Mouse (Mus musculus): Measurements from ENCODE around the gene Cdc73. TPM values are rescaled to one million over a fixed set of nuclear protein-coding genes. Genes with fewer than 3 reads are reported as not detected.
"Not testable (repeated sequence)": the region's sequence is repeated elsewhere in the genome, so short reads cannot be mapped to it uniquely, and the experiment has no call there.

Cdc73 gene
- total RNA-seq, 2 experiments from 2014 or later, result 77.4 to 77.8 TPM

- no peak for DNase-seq (ENCODE audit: low spot score in 2 of 2)
These were observed 21.6 kb downstream of the Cdc73 start for GRCm38 (mm10) chr1:143681108-143681507.

DNA sequence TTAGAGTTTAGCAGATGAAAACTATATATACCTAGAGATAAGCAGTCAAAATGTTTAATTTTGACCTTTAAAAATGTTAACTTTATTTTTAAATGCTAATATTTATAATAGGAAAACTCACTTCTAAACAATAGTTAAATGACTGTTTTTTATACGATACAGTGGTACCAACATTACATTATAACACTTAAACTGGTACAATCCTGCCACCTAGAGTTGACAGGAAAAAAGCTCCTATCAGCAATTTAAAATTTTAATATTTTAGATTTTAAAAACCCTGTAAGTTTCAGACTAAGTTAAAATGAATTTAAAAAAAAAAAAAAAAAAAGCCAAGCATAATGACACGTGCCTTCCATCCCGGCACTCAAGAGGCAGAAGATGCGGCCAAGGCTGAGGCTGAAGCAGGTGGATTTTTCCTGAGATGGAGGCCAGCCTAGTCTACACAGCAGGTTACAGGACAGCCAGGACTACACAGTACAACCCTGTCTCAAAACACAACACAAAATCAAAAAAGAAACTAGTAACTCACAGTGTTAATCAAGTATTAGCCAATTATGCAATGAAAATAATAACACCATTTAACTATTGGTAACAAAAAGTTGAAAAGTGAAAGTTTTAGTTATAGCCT lies 26.8 kb downstream of the Cdc73 start:
- no peak for DNase-seq (ENCODE audit: low spot score in 2 of 2)

- not testable (repeated sequence) for DNase-seq (ENCODE audit: low spot score in 2 of 2)
These were observed 37.9 kb downstream of the Cdc73 start for GRCm38 (mm10) chr1:143664786-143665185.

- no peak for DNase-seq (ENCODE audit: low spot score in 2 of 2)
These were observed 39.5 kb downstream of the Cdc73 start for GRCm38 (mm10) chr1:143663197-143663596.

- no peak for DNase-seq (ENCODE audit: low spot score in 2 of 2)
These were observed 49.0 kb downstream of the Cdc73 start for GRCm38 (mm10) chr1:143653646-143654045.

- no peak for DNase-seq (ENCODE audit: low spot score in 2 of 2)
These were observed 52.4 kb downstream of the Cdc73 start for GRCm38 (mm10) chr1:143650317-143650716.

- DNase-seq (ENCODE audit: low spot score in 2 of 2), result no peak
These were observed 56.5 kb downstream of the Cdc73 start for GRCm38 (mm10) chr1:143646219-143646618.

- DNase-seq (ENCODE audit: low spot score in 2 of 2), result peak in 1 of 2 experiments; percentile 18
These were observed 57.3 kb downstream of the Cdc73 start for GRCm38 (mm10) chr1:143645386-143645785.

- peak in 1 of 2 experiments; percentile 51 for DNase-seq (ENCODE audit: low spot score in 2 of 2)
These were observed 58.5 kb downstream of the Cdc73 start for GRCm38 (mm10) chr1:143644221-143644620.

DNA sequence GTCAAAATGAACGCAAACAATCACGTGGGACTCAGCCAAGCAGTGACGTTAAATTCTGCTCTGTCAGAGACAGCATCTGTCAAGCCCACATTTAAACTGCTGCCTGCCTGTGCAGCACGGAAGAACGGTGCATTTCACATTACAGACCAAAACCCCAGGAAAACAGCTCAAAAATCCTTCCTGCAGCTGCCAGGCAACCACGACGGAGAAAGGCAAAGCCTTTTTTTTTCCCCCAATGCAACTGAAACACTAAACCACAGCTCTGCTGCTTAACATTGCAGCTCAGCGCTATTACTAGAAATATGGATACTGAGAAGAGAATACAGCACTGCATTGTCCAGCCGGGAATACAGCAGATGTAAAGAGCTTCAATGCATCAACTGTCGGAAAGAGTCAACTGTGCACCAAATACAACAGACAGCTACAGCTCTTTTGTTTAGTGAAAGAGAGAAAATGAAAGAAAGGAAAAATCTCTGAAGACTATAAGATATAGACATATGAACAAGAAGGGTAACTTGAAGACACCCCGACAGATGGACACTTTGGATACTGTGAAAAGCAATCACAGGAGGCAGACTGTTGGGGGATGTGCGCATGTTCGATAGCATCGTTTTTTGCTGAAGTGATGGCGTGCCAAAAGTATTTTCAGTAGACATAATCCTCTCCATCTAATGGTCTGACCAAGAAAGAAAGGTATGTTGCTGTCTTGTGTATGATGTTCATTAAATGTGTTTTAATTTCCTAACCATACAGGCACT lies 61.9 kb downstream of the Cdc73 start, which contains the start of gene B3galt2:
Gene B3galt2 (plus strand): TSS at position 15 of the 758 bp plus-strand sequence.
- peak; percentile 77 to 86 for DNase-seq (ENCODE audit: low spot score in 2 of 2)

GRCm38 (mm10) chr1:143632854-143633587 lies 69.7 kb downstream of the Cdc73 start:
- no peak for DNase-seq (ENCODE audit: low spot score in 2 of 2)

DNA sequence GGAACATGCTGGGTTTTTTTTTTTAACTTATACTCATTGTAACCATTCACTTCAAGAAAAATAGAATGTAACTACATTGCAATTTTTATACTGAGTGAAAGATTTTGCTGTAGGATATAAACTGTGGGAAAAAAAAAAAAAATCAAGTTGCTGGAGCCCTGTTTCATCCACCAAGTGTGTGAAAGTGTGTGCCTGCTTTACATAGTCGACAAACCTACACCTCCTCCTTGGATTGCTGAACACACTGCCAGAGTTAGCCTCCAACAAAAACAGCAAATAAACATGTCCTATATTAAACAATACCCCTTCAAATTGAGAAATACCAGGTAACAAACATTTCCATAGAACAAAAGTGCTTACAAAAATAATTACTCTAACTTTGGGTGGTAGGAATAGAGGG lies 70.3 kb downstream of the Cdc73 start:
- no peak for DNase-seq (ENCODE audit: low spot score in 2 of 2)

GRCm38 (mm10) chr1:143631337-143631736 lies 71.4 kb downstream of the Cdc73 start:
- DNase-seq (ENCODE audit: low spot score in 2 of 2), result no peak

DNA sequence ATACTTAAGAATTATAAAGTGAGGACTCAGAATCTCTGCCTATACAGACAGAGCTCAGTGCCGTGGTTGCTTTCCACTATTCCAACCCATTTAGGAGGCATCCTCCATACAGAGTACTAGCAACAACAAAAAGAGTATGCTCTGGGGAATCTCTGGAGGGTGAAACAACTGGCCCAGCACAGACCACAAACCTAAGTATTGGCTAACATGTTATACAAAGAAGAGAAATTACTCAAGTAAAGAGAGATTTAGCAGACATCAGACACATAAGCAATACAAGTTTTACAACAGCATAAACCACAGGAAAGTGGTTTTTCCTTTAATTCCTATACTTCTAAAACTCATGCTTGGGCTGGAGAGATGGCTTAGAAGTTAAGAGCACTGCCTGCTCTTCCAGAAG lies 80.1 kb downstream of the Cdc73 start:
- no peak for DNase-seq (ENCODE audit: low spot score in 2 of 2)

- DNase-seq (ENCODE audit: low spot score in 2 of 2), result no peak
These were observed 80.8 kb downstream of the Cdc73 start for GRCm38 (mm10) chr1:143621930-143622329.

- no peak for DNase-seq (ENCODE audit: low spot score in 2 of 2)
These were observed 82.9 kb downstream of the Cdc73 start for GRCm38 (mm10) chr1:143619760-143620159.

- no peak for DNase-seq (ENCODE audit: low spot score in 2 of 2)
These were observed 89.8 kb downstream of the Cdc73 start for GRCm38 (mm10) chr1:143612901-143613300.

- DNase-seq (ENCODE audit: low spot score in 2 of 2), result no peak
These were observed 93.8 kb downstream of the Cdc73 start for GRCm38 (mm10) chr1:143608911-143609310.

GRCm38 (mm10) chr1:143596864-143597263 lies 105.8 kb downstream of the Cdc73 start:
- no peak for DNase-seq (ENCODE audit: low spot score in 2 of 2)

DNA sequence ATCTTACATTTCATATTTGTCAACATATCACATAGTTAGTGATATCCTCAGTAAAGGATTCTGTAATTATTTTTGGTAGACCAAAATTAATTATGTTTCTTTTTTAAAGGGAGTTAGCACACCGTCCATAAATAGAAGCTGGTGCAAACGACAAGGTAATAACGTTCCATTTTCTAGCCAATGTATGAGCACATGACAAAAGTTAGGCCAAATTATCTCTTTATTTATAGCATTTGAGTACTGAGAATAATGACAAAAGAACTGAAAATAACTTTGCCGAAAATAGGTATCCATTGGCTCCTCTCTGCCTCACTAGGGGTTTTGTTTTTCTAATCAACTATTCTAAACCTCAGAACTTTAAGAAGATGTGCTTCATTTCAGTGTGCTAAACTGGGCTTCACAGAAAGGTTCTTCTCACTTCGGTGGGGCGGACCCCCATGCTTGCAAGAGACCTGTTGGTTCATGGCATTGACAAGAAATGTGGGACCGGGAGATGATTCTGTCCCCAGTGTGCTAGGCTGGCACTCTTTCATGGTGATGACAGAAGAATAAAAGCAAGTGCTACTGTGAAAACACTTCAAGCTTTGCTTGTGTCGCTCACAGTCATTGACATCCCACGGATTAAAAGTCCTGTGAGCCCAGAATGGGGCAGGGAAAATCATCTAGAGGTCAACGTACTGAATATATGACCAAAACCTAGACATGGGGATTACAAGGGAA lies 125.7 kb downstream of the Cdc73 start:
- DNase-seq (ENCODE audit: low spot score in 2 of 2), result no peak

GRCm38 (mm10) chr1:143558235-143558634 lies 144.5 kb downstream of the Cdc73 start:
- no peak for DNase-seq (ENCODE audit: low spot score in 2 of 2)

All from layer of hippocampus, adult 18-20 months (tissue).